Comparison of ENCODE assay signal across 20 mouse cellular contexts in genomic region chr3:156353841-156354473, GRCm38 (mm10).
"Had no signal": no experiment of that assay in that cellular context is flagged by ENCODE, and none has a peak within 500 bp of the region (broad histone marks: within the 10 kb centered on the region; RNA-seq: fewer than 3 reads in every experiment).

No protein-coding gene starts in this region.

- DNase-seq: liver, embryonic 13.5 days; liver, postnatal 0 days; lung, adult 2 months; lung, postnatal 14 days; lung, postnatal 36 days; midbrain, embryonic 14.5 days; right cerebral cortex, postnatal 14 days; thymus, adult 18-20 months; thymus, postnatal 14 days; thymus, postnatal 36 days had no signal

- H3K4me3 ChIP-seq: liver, embryonic 13.5 days; liver, embryonic 15.5 days; lung, embryonic 15.5 days; megakaryocyte, embryonic 14.5 days; midbrain, embryonic 10.5 days; midbrain, embryonic 12.5 days; neural tube, embryonic 13.5 days; stomach, embryonic 15.5 days had no signal

- ATAC-seq: liver, postnatal 0 days; lung, postnatal 0 days had no signal

- H3K27ac ChIP-seq: liver, embryonic 13.5 days; liver, embryonic 15.5 days; lung, embryonic 15.5 days; macrophage; midbrain, embryonic 10.5 days; midbrain, embryonic 12.5 days; neural tube, embryonic 13.5 days; stomach, embryonic 15.5 days; stomach, postnatal 0 days had no signal

- H3K27me3 ChIP-seq: liver, embryonic 13.5 days; liver, embryonic 15.5 days; lung, embryonic 15.5 days; megakaryocyte, embryonic 14.5 days; midbrain, embryonic 12.5 days; neural tube, embryonic 13.5 days; stomach, embryonic 15.5 days had no signal

- H3K4me2 ChIP-seq: liver, embryonic 13.5 days; liver, embryonic 15.5 days; lung, embryonic 15.5 days; midbrain, embryonic 12.5 days; neural tube, embryonic 13.5 days; stomach, embryonic 15.5 days had no signal

- H3K9me3 ChIP-seq: liver, embryonic 13.5 days; liver, embryonic 15.5 days; lung, embryonic 15.5 days; midbrain, embryonic 10.5 days; midbrain, embryonic 12.5 days; neural tube, embryonic 13.5 days; stomach, embryonic 15.5 days had no signal

- H3K4me1 ChIP-seq: liver, embryonic 13.5 days; liver, embryonic 15.5 days; lung, embryonic 15.5 days; megakaryocyte, embryonic 14.5 days; midbrain, embryonic 10.5 days; midbrain, embryonic 12.5 days; stomach, embryonic 15.5 days had no signal

- H3K36me3 ChIP-seq: liver, embryonic 13.5 days; liver, embryonic 15.5 days; lung, embryonic 15.5 days; midbrain, embryonic 10.5 days; midbrain, embryonic 12.5 days; neural tube, embryonic 13.5 days; stomach, embryonic 15.5 days had no signal

- H3K9ac ChIP-seq: liver, embryonic 13.5 days; liver, embryonic 15.5 days; liver, postnatal 0 days; lung, embryonic 15.5 days; midbrain, embryonic 12.5 days; neural tube, embryonic 13.5 days; stomach, embryonic 15.5 days had no signal
